Mouse (Mus musculus): Measurements from ENCODE around the gene Ubash3b.
A peak's percentile ranks its signal among the peaks of the same experiment; 100 is the strongest.

Ubash3b gene

GRCm38 (mm10) chr9:41168206-41168605 is 6.7 kb upstream of the Ubash3b start:
- no peak for DNase-seq (ENCODE audit: extremely low read depth, low read depth)

GRCm38 (mm10) chr9:41166886-41167285 is 5.4 kb upstream of the Ubash3b start:
- DNase-seq (ENCODE audit: extremely low read depth, low read depth) = peak; percentile 64

- DNase-seq (ENCODE audit: extremely low read depth, low read depth) = no peak
Observed at GRCm38 (mm10) chr9:41162363-41162762, 866 bp upstream of the Ubash3b start.

GRCm38 (mm10) chr9:41160536-41161176 is 841 bp downstream of the Ubash3b start:
- DNase-seq (ENCODE audit: extremely low read depth, low read depth) = no peak

GRCm38 (mm10) chr9:41159223-41159622 is 2.3 kb downstream of the Ubash3b start:
- DNase-seq (ENCODE audit: extremely low read depth, low read depth) = no peak

- DNase-seq (ENCODE audit: extremely low read depth, low read depth) = no peak
Observed at GRCm38 (mm10) chr9:41157872-41158567, 3.5 kb downstream of the Ubash3b start.

- no peak for DNase-seq (ENCODE audit: extremely low read depth, low read depth)
Observed at GRCm38 (mm10) chr9:41157020-41157871, 4.3 kb downstream of the Ubash3b start.

GRCm38 (mm10) chr9:41156720-41157019 is 4.8 kb downstream of the Ubash3b start:
- no peak for DNase-seq (ENCODE audit: extremely low read depth, low read depth)

GRCm38 (mm10) chr9:41156006-41156719 is 5.3 kb downstream of the Ubash3b start:
- no peak for DNase-seq (ENCODE audit: extremely low read depth, low read depth)

GRCm38 (mm10) chr9:41153979-41154378 is 7.5 kb downstream of the Ubash3b start:
- no peak for DNase-seq (ENCODE audit: extremely low read depth, low read depth)

GRCm38 (mm10) chr9:41153050-41153449 is 8.4 kb downstream of the Ubash3b start:
- DNase-seq (ENCODE audit: extremely low read depth, low read depth) = no peak

GRCm38 (mm10) chr9:41151491-41151890 is 10.0 kb downstream of the Ubash3b start:
- DNase-seq (ENCODE audit: extremely low read depth, low read depth) = no peak

- DNase-seq (ENCODE audit: extremely low read depth, low read depth) = peak; percentile 90
Observed at GRCm38 (mm10) chr9:41149896-41150295, 11.6 kb downstream of the Ubash3b start.

- DNase-seq (ENCODE audit: extremely low read depth, low read depth) = no peak
Observed at GRCm38 (mm10) chr9:41149079-41149676, 12.3 kb downstream of the Ubash3b start.

- DNase-seq (ENCODE audit: extremely low read depth, low read depth) = no peak
Observed at GRCm38 (mm10) chr9:41148600-41148999, 12.9 kb downstream of the Ubash3b start.

- no peak for DNase-seq (ENCODE audit: extremely low read depth, low read depth)
Observed at GRCm38 (mm10) chr9:41147203-41147842, 14.2 kb downstream of the Ubash3b start.

- no peak for DNase-seq (ENCODE audit: extremely low read depth, low read depth)
Observed at GRCm38 (mm10) chr9:41143825-41144224, 17.7 kb downstream of the Ubash3b start.

GRCm38 (mm10) chr9:41143115-41143514 is 18.4 kb downstream of the Ubash3b start:
- no peak for DNase-seq (ENCODE audit: extremely low read depth, low read depth)

- no peak for DNase-seq (ENCODE audit: extremely low read depth, low read depth)
Observed at GRCm38 (mm10) chr9:41141026-41141425, 20.5 kb downstream of the Ubash3b start.

- DNase-seq (ENCODE audit: extremely low read depth, low read depth) = no peak
Observed at GRCm38 (mm10) chr9:41138987-41139808, 22.3 kb downstream of the Ubash3b start.
